29 mouse cellular contexts compared by ENCODE assay signal in the genomic region with DNA sequence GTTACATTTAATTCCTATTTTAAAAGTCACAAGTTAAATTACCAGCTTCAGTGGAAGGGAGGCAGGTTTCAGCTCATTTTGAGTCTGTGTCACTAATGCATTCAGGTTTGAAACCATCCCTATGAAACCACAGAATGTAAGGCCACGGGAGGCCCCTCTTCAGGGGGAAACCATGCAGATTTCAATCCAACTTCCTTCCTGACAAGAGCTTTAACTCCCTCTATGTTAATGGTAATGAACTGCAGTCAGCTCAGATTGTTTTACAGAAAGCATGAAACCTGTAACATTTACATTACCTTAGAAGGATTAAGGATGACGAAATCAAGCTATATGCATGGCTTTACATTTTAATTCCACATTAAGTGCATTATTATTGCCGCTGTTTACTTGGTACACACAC. TPM values are rescaled to one million over a fixed set of nuclear protein-coding genes. Genes with fewer than 3 reads are reported as not detected.
DNase-seq lines count a peak whose midpoint lies in the region; ATAC-seq and TF ChIP-seq lines count a peak whose summit lies in the region.
"Had no signal": no experiment of that assay in that cellular context is flagged by ENCODE, and none has a peak within 500 bp of the region (broad histone marks: within the 10 kb centered on the region; RNA-seq: fewer than 3 reads in every experiment).

No protein-coding gene starts in this region.

- DNase-seq in 416B (ENCODE audit: low read depth) (peak; percentile 68), MN1 (ENCODE audit: low spot score) (no peak)
- no peak for DNase-seq in kidney, postnatal 14 days
- DNase-seq: adrenal gland, postnatal 25 days; cerebellum, adult 9-10 months; heart, postnatal 36 days; kidney, adult 11 months; left cerebral cortex, postnatal 4 days; right cerebral cortex, adult 18-20 months; right cerebral cortex, postnatal 4 days; thymus, postnatal 25 days had no signal

- no peaks in the 10 kb centered on the region for H3K4me1 ChIP-seq in intestine, postnatal 0 days (replicated peaks; ENCODE audit: control insufficient read depth, insufficient read depth, low read length)
- H3K4me1 ChIP-seq in intestine, embryonic 15.5 days (replicated peaks): no peaks in the 10 kb centered on the region
- peaks cover 20% of the 10 kb centered on the region for H3K4me1 ChIP-seq in E14TG2a.4 (replicated peaks; ENCODE audit: low read depth, low read length)
- H3K4me1 ChIP-seq: embryonic facial prominence, embryonic 12.5 days; forebrain, embryonic 12.5 days; heart, embryonic 15.5 days; hindbrain, embryonic 15.5 days; kidney, embryonic 15.5 days; limb, embryonic 15.5 days; liver, embryonic 15.5 days had no signal

- H3K4me2 ChIP-seq in intestine, postnatal 0 days (replicated peaks; ENCODE audit: low read depth): no peak overlapping the region
- no peak overlapping the region for H3K4me2 ChIP-seq in intestine, embryonic 15.5 days (replicated peaks)
- H3K4me2 ChIP-seq: embryonic facial prominence, embryonic 12.5 days; forebrain, embryonic 12.5 days; heart, embryonic 15.5 days; hindbrain, embryonic 15.5 days; kidney, embryonic 15.5 days; limb, embryonic 15.5 days; liver, embryonic 15.5 days; midbrain, embryonic 11.5 days had no signal

- 70% methylated on average over 3 of the region's 3 CpGs for WGBS in intestine, postnatal 0 days
- 65% methylated on average over 3 of the region's 3 CpGs for WGBS in intestine, embryonic 15.5 days

- ATAC-seq in intestine, postnatal 0 days: no peak
- no peak for ATAC-seq in intestine, embryonic 15.5 days
- ATAC-seq in common myeloid progenitor, adult 5-6 weeks (replicated peaks; ENCODE audit: low read depth, poor library complexity, severe bottlenecking): peak; percentile 58; the same call in 1 of the 2 replicates
- ATAC-seq: lung, postnatal 0 days had no signal

- no peak overlapping the region for H3K9ac ChIP-seq in intestine, postnatal 0 days (ENCODE audit: low read depth, low read length)
- no peak overlapping the region for H3K9ac ChIP-seq in intestine, embryonic 15.5 days
- H3K9ac ChIP-seq: embryonic facial prominence, embryonic 12.5 days; forebrain, embryonic 12.5 days; heart, embryonic 15.5 days; hindbrain, embryonic 15.5 days; kidney, embryonic 15.5 days; limb, embryonic 15.5 days; liver, embryonic 15.5 days had no signal

- H3K4me3 ChIP-seq in intestine, postnatal 0 days (ENCODE audit: low read depth, low read length): no peak overlapping the region
- H3K4me3 ChIP-seq in intestine, embryonic 15.5 days (replicated peaks): no peak overlapping the region
- H3K4me3 ChIP-seq in E14TG2a.4 (replicated peaks; ENCODE audit: low read length): no peak overlapping the region
- H3K4me3 ChIP-seq: embryonic facial prominence, embryonic 12.5 days; erythroblast, embryonic 14.5 days; forebrain, embryonic 12.5 days; heart, embryonic 15.5 days; hindbrain, embryonic 15.5 days; kidney, embryonic 15.5 days; limb, embryonic 15.5 days; liver, embryonic 15.5 days had no signal

- no peaks in the 10 kb centered on the region for H3K9me3 ChIP-seq in intestine, postnatal 0 days (ENCODE audit: control insufficient read depth)
- H3K9me3 ChIP-seq in intestine, embryonic 15.5 days: no peaks in the 10 kb centered on the region
- H3K9me3 ChIP-seq in E14TG2a.4 (ENCODE audit: low read length): no peaks in the 10 kb centered on the region
- H3K9me3 ChIP-seq: embryonic facial prominence, embryonic 12.5 days; forebrain, embryonic 12.5 days; G1E; heart, embryonic 15.5 days; hindbrain, embryonic 15.5 days; kidney, embryonic 15.5 days; limb, embryonic 15.5 days; liver, embryonic 15.5 days had no signal

- peaks cover 17% of the 10 kb centered on the region; the same call in 1 of the 2 replicates for H3K36me3 ChIP-seq in intestine, postnatal 0 days (ENCODE audit: control insufficient read depth, insufficient read depth)
- H3K36me3 ChIP-seq in intestine, embryonic 15.5 days: no peaks in the 10 kb centered on the region
- H3K36me3 ChIP-seq in E14TG2a.4 (ENCODE audit: insufficient read depth, low read length): peaks cover 9% of the 10 kb centered on the region; the same call in 1 of the 2 replicates
- H3K36me3 ChIP-seq: forebrain, embryonic 12.5 days; heart, embryonic 15.5 days; hindbrain, embryonic 15.5 days had no signal

- no peak overlapping the region for H3K27ac ChIP-seq in intestine, postnatal 0 days (ENCODE audit: low read depth, low read length)
- H3K27ac ChIP-seq in intestine, embryonic 15.5 days: no peak overlapping the region
- H3K27ac ChIP-seq: embryonic facial prominence, embryonic 12.5 days; forebrain, embryonic 12.5 days; heart, embryonic 15.5 days; hindbrain, embryonic 15.5 days; kidney, embryonic 15.5 days; limb, embryonic 15.5 days; liver, embryonic 15.5 days had no signal

- no peaks in the 10 kb centered on the region for H3K27me3 ChIP-seq in intestine, postnatal 0 days (replicated peaks; ENCODE audit: control insufficient read depth, insufficient read depth, low read length)
- H3K27me3 ChIP-seq in intestine, embryonic 15.5 days (replicated peaks): no peaks in the 10 kb centered on the region
- no peaks in the 10 kb centered on the region for H3K27me3 ChIP-seq in E14TG2a.4 (ENCODE audit: insufficient read depth, low read length)
- H3K27me3 ChIP-seq: embryonic facial prominence, embryonic 12.5 days; forebrain, embryonic 12.5 days; heart, embryonic 15.5 days; hindbrain, embryonic 15.5 days; kidney, embryonic 15.5 days; limb, embryonic 15.5 days; liver, embryonic 15.5 days had no signal

- TF ChIP-seq CTCF in intestine, postnatal 0 days (IDR thresholded peaks at IDR 0.05; ENCODE audit: low read depth): 0 out of 2 replicates have a peak, but pooled peaks have one; percentile 23
- TF ChIP-seq CTCF in E14TG2a.4 (conservative IDR thresholded peaks at IDR 0.05; ENCODE audit: low read length): peak; percentile 6; the same call in 1 of the 2 replicates

RNA-seq across cellular contexts. Expression of a gene that starts 15.8 kb away (rescaled TPM):
- 61.7 and 63.8 TPM in 2 replicates for polyA plus RNA-seq in intestine, postnatal 0 days (2015; fragmentation: Nextera tagmentation; extraction: Ambion mirVana)
- 48.8 and 50.3 TPM in 2 replicates for polyA plus RNA-seq in intestine, embryonic 15.5 days (2015; fragmentation: Nextera tagmentation; extraction: Ambion mirVana)
- total RNA-seq in common myeloid progenitor, adult 5-6 weeks (2017): 15.3 and 35.2 TPM in 2 replicates

RNA-seq across cellular contexts. Expression of a gene that starts 40.4 kb away (rescaled TPM):
- 0.58 and 0.61 TPM in 2 replicates for polyA plus RNA-seq in intestine, postnatal 0 days (2015; fragmentation: Nextera tagmentation; extraction: Ambion mirVana)
- 0.52 and 0.77 TPM in 2 replicates for polyA plus RNA-seq in intestine, embryonic 15.5 days (2015; fragmentation: Nextera tagmentation; extraction: Ambion mirVana)
- total RNA-seq in common myeloid progenitor, adult 5-6 weeks (2017): 5.8 and 7.0 TPM in 2 replicates
- total RNA-seq: gastrocnemius, adult 18-20 months; heart, postnatal 36 days had no signal
- polyA plus RNA-seq: C2C12; G1E; gonadal fat pad, adult 2 months had no signal

RNA-seq across cellular contexts. Expression of a gene that starts 42.6 kb away (rescaled TPM):
- 1.5 and 1.8 TPM in 2 replicates for polyA plus RNA-seq in intestine, postnatal 0 days (2015; fragmentation: Nextera tagmentation; extraction: Ambion mirVana)
- polyA plus RNA-seq in intestine, embryonic 15.5 days (2015; fragmentation: Nextera tagmentation; extraction: Ambion mirVana): 1.9 and 2.4 TPM in 2 replicates
- 19.0 and 22.0 TPM in 2 replicates for total RNA-seq in common myeloid progenitor, adult 5-6 weeks (2017)
- polyA plus RNA-seq: erythroblast, embryonic 14.5 days had no signal
